Mouse (Mus musculus) MEL (cell line): Measurements from ENCODE around the gene Plekhg1. TPM values are rescaled to one million over a fixed set of nuclear protein-coding genes. Genes with fewer than 3 reads are reported as not detected.

ENCODE experiments used
- DNase-seq: peaks from one replicate; pipeline ENCODE4 v3.0.0; 2011; ENCODE audit warnings: low read depth, low spot score
- H3K27ac ChIP-seq: 2 replicates; pipeline ENCODE4 v1.5.1; 2012; ENCODE audit warnings: low read depth, mild to moderate bottlenecking, control low read depth, low read length, moderate library complexity; ENCODE audit not compliant: control insufficient read depth
- H3K27me3 ChIP-seq, 2 experiments: fragments of 150-350 bp in 1 of 2; sonication (generic) in 1 of 2; 2 replicates each; pipeline ENCODE4 v1.6.1; 2012; ENCODE audit warnings: low read length in 2 of 2, mild to moderate bottlenecking in 2 of 2, improper control_type of control experiment in 1 of 2, moderate library complexity in 1 of 2; ENCODE audit not compliant: insufficient read depth in 2 of 2, control insufficient read depth in 1 of 2
- H3K36me3 ChIP-seq, 2 experiments: 2 replicates each; pipeline ENCODE4 v1.6.1; 2012 to 2014; ENCODE audit warnings: low read length in 2 of 2, improper control_type of control experiment in 1 of 2, inconsistent platforms in 1 of 2, mild to moderate bottlenecking in 1 of 2; ENCODE audit not compliant: insufficient read depth in 2 of 2, control insufficient read depth in 1 of 2
- H3K4me1 ChIP-seq, 2 experiments: fragments of 150-350 bp in 1 of 2; sonication (generic) in 1 of 2; 2 replicates each; pipeline ENCODE4 v1.6.1; 2012; ENCODE audit warnings: low read length in 2 of 2, improper control_type of control experiment in 1 of 2, mild to moderate bottlenecking in 1 of 2; ENCODE audit not compliant: insufficient read depth in 2 of 2, control insufficient read depth in 1 of 2
- H3K4me3 ChIP-seq, 2 experiments: fragments of 150-350 bp in 1 of 2; sonication (generic) in 1 of 2; 2 replicates each; pipeline ENCODE4 v1.5.1; 2012; ENCODE audit warnings: low read depth in 2 of 2, low read length in 2 of 2, mild to moderate bottlenecking in 2 of 2, moderate library complexity in 2 of 2, control low read depth in 1 of 2, improper control_type of control experiment in 1 of 2; ENCODE audit not compliant: control insufficient read depth in 1 of 2, insufficient read depth in 1 of 2
- H3K79me2 ChIP-seq: 2 replicates; pipeline ENCODE4 v1.6.1; 2012; ENCODE audit warnings: mild to moderate bottlenecking, low read length, moderate library complexity; ENCODE audit not compliant: control insufficient read depth, poor library complexity, insufficient read depth
- H3K9ac ChIP-seq: 2 replicates; pipeline ENCODE4 v1.6.1; 2012; ENCODE audit warnings: low read depth, mild to moderate bottlenecking, control low read depth, low read length, moderate library complexity; ENCODE audit not compliant: control insufficient read depth, poor library complexity, severe bottlenecking
- H3K9me3 ChIP-seq: fragments of 150-350 bp; sonication (generic); replicated peaks from 2 replicates; pipeline ENCODE4 v1.6.1; 2012; ENCODE audit warnings: mild to moderate bottlenecking, low read length, improper control_type of control experiment, moderate library complexity; ENCODE audit not compliant: insufficient read depth
- CHD1 ChIP-seq: IDR thresholded peaks from 2 replicates; pipeline ENCODE4 v1.6.1; 2012; ENCODE audit warnings: low read depth, mild to moderate bottlenecking, inconsistent platforms, low read length, improper control_type of control experiment
- CTCF ChIP-seq, 3 experiments: IDR thresholded peaks in 2 of 3; conservative IDR thresholded peaks in 1 of 3; 2 replicates each; pipeline ENCODE4 v1.5.1; 2011 to 2012; ENCODE audit warnings: low read length in 3 of 3, low read depth in 2 of 3, mild to moderate bottlenecking in 2 of 3, improper control_type of control experiment in 1 of 3, inconsistent platforms in 1 of 3, mixed read lengths in 1 of 3, moderate library complexity in 1 of 3; ENCODE audit not compliant: control insufficient read depth in 1 of 3, insufficient read depth in 1 of 3, poor library complexity in 1 of 3, severe bottlenecking in 1 of 3
- E2F4 ChIP-seq: IDR thresholded peaks from 2 replicates; pipeline ENCODE4 v1.6.1; 2011; ENCODE audit warnings: low read depth, low read length, improper control_type of control experiment, borderline replicate concordance
- GABPA ChIP-seq: IDR thresholded peaks from 2 replicates; pipeline ENCODE4 v1.6.1; 2012; ENCODE audit warnings: low read depth, mild to moderate bottlenecking, inconsistent platforms, low read length, improper control_type of control experiment, moderate library complexity
- GATA1 ChIP-seq: IDR thresholded peaks from 2 replicates; pipeline ENCODE4 v1.6.1; 2011; ENCODE audit warnings: low read depth, low read length, improper control_type of control experiment
- MAZ ChIP-seq: IDR thresholded peaks from 2 replicates; pipeline ENCODE4 v1.6.1; 2012; ENCODE audit warnings: low read depth, mild to moderate bottlenecking, inconsistent platforms, low read length, improper control_type of control experiment
- MEF2A ChIP-seq: IDR thresholded peaks from 2 replicates; pipeline ENCODE4 v1.6.1; 2014; ENCODE audit warnings: low read depth, mild to moderate bottlenecking, inconsistent platforms, low read length, improper control_type of control experiment; ENCODE audit not compliant: poor library complexity, insufficient replicate concordance, severe bottlenecking; ENCODE audit errors: extremely low read depth
- NELFE ChIP-seq: IDR thresholded peaks from 2 replicates; pipeline ENCODE4 v1.6.1; 2011; ENCODE audit warnings: low read depth, low read length, improper control_type of control experiment
- POLR2A ChIP-seq, 2 experiments: IDR thresholded peaks; 2 replicates each; pipeline ENCODE4 v1.6.1; 2011 to 2012; ENCODE audit warnings: low read length in 2 of 2, mild to moderate bottlenecking in 2 of 2, control low read depth in 1 of 2, improper control_type of control experiment in 1 of 2, low read depth in 1 of 2, moderate library complexity in 1 of 2; ENCODE audit not compliant: control insufficient read depth in 1 of 2, insufficient read depth in 1 of 2, poor library complexity in 1 of 2
- POLR2AphosphoS2 ChIP-seq: IDR thresholded peaks from 2 replicates; pipeline ENCODE4 v1.6.1; 2011; ENCODE audit warnings: low read length, improper control_type of control experiment
- RAD21 ChIP-seq: IDR thresholded peaks from 2 replicates; pipeline ENCODE4 v1.6.1; 2011; ENCODE audit warnings: mild to moderate bottlenecking, low read depth, low read length, improper control_type of control experiment
- RCOR1 ChIP-seq: IDR thresholded peaks from 2 replicates; pipeline ENCODE4 v1.6.1; 2012; ENCODE audit warnings: low read depth, mild to moderate bottlenecking, inconsistent platforms, low read length, improper control_type of control experiment
- SIN3A ChIP-seq: IDR thresholded peaks from 2 replicates; pipeline ENCODE4 v1.6.1; 2012; ENCODE audit warnings: low read length, improper control_type of control experiment, inconsistent platforms
- TCF12 ChIP-seq: IDR thresholded peaks from 2 replicates; pipeline ENCODE4 v1.6.1; 2014; ENCODE audit warnings: low read depth, mild to moderate bottlenecking, inconsistent platforms, low read length, improper control_type of control experiment, moderate library complexity
- UBTF ChIP-seq: IDR thresholded peaks from 2 replicates; pipeline ENCODE4 v1.6.1; 2012; ENCODE audit warnings: low read depth, mild to moderate bottlenecking, inconsistent platforms, low read length, improper control_type of control experiment, moderate library complexity, borderline replicate concordance; ENCODE audit not compliant: insufficient read depth
- ZKSCAN1 ChIP-seq: IDR thresholded peaks from 2 replicates; pipeline ENCODE4 v1.6.1; 2012; ENCODE audit warnings: low read depth, mild to moderate bottlenecking, inconsistent platforms, low read length, improper control_type of control experiment, moderate library complexity
- ZNF384 ChIP-seq: IDR thresholded peaks from 2 replicates; pipeline ENCODE4 v1.6.1; 2012; ENCODE audit warnings: low read depth, mild to moderate bottlenecking, inconsistent platforms, low read length, improper control_type of control experiment
- polyA plus RNA-seq, 2 experiments: library from polyadenylated mRNA; stranded (reverse) in 1 of 2; unstranded in 1 of 2; fragments of >175 nt in 1 of 2; fragments of >200 nt in 1 of 2; gene quantifications; 2 replicates each; pipeline versions ENCODE4 v1.2.1 to v1.2.4; 2012; ENCODE audit warnings: low replicate concordance in 2 of 2, low read depth in 1 of 2; ENCODE audit not compliant: insufficient read length in 2 of 2, insufficient read depth in 1 of 2, missing spikeins in 1 of 2
- total RNA-seq: library from RNA; depleted of rRNA; stranded (reverse); fragments of 300-350 nt; gene quantifications from 2 replicates; pipeline ENCODE4 v1.2.3, GENCODE M21; 2012

The Plekhg1 gene
- total and polyA plus RNA-seq, 3 experiments = 0.01 TPM; not detected in 2

- DNase-seq = no peak
- no peak overlapping the region for H3K27ac ChIP-seq
- peaks cover 8 to 16% of the 10 kb centered on the region in 2 experiments for H3K4me1 ChIP-seq
- TF ChIP-seq RCOR1 = no peak
- TF ChIP-seq GABPA = no peak
- TF ChIP-seq ZKSCAN1 = no peak
- TF ChIP-seq ZNF384 = no peak
- no peak for TF ChIP-seq MAZ
- no peaks in the 10 kb centered on the region for H3K9me3 ChIP-seq
- H3K79me2 ChIP-seq = peaks cover 24% of the 10 kb centered on the region
- H3K4me3 ChIP-seq = no peak overlapping the region
- no peak overlapping the region for H3K9ac ChIP-seq
- H3K27me3 ChIP-seq = no peaks in the 10 kb centered on the region
- H3K36me3 ChIP-seq = peaks cover 14 to 24% of the 10 kb centered on the region in 2 experiments
These were observed 238.2 kb downstream of the Plekhg1 start for GRCm38 (mm10) chr10:3978326-3978725.

- Histone ChIP-seq H3K9me3 (no peaks in the 10 kb centered on the region), H3K36me3 (peaks cover 14 to 25% of the 10 kb centered on the region in 2 experiments), H3K27me3 (no peaks in the 10 kb centered on the region), H3K4me3 (no peak overlapping the region), H3K9ac (no peak overlapping the region), H3K27ac (no peak overlapping the region), H3K79me2 (peaks cover 22% of the 10 kb centered on the region), H3K4me1 (peaks cover 8 to 16% of the 10 kb centered on the region in 2 experiments)
- TF ChIP-seq E2F4 (no peak), ZNF384 (no peak), UBTF (no peak), CTCF (IDR thresholded peaks at IDR 0.05 in 2 of 3, conservative IDR thresholded peaks at IDR 0.05 in 1 of 3; ENCODE audit: control insufficient read depth in 1 of 3, insufficient read depth in 1 of 3, low read depth in 2 of 3, low read length in 3 of 3, poor library complexity in 1 of 3, severe bottlenecking in 1 of 3) (no peak), MEF2A (no peak), POLR2A (IDR thresholded peaks at IDR 0.05; ENCODE audit: control insufficient read depth in 1 of 2, insufficient read depth in 1 of 2, low read depth in 1 of 2, low read length in 2 of 2, poor library complexity in 1 of 2) (no peak), GABPA (no peak), CHD1 (no peak), RAD21 (no peak), SIN3A (no peak), GATA1 (no peak), NELFE (no peak), TCF12 (no peak), MAZ (no peak), POLR2AphosphoS2 (no peak)
- DNase-seq = no peak
These were observed 238.8 kb downstream of the Plekhg1 start for GRCm38 (mm10) chr10:3978792-3979488.
